Mouse (Mus musculus): Measurements from ENCODE around the gene Serpina12. TPM values are rescaled to one million over a fixed set of nuclear protein-coding genes. Genes with fewer than 3 reads are reported as not detected.

Serpina12 gene
- total RNA-seq, 2 experiments from 2014 or later: not detected

DNA sequence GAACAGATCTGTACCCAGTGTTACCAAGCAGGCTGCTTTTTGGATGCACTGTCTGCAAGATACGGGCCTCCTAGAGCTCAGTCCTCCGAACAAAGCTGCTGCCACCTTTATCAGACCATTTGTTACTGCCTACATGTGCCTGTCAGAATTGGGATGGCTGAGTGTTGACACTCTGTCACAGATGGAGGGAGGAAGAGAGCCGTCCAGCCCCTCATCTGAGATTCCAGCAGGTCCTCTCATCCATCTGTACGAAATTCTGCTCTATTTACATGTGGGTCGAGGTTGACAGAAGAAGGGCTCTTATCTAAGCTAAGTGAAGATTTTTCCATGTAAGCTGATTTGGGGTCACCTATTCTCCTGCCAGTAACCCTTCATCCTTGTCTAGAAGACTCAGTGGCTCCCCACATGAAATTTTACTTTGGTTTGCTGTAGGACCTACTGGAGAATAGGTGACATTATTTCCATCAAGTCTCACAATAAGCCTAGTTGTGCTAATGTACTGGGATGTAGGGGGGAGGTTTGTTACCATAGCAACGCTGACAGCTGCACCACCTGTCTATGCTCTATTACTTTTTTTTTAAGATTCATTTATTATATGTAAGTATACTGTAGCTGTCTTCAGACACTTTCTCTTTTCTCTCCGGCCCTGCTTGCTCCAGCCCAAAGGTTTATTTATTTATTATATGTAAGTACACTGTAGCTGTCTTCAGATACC is 62.4 kb downstream of the Serpina12 start:
- no peak for DNase-seq (ENCODE audit: extremely low spot score in 1 of 2, low spot score in 2 of 2)
- Histone ChIP-seq H3K4me3 (no peak overlapping the region), H3K27ac (no peak overlapping the region)
- intact Hi-C loops (cut with DNase I): no loop called here
- TF ChIP-seq CTCF (IDR thresholded peaks at IDR 0.05): no peak

Other genes with a start within 250 kb of the Serpina12 start
- gene Serpina1b, start 214.1 kb downstream of the Serpina12 start, total RNA-seq (2021): not detected
- not detected for gene Serpina1a, start 180.9 kb downstream of the Serpina12 start, total RNA-seq (2021)
- not detected for gene Serpina1c, start 139.6 kb downstream of the Serpina12 start, total RNA-seq (2021)
- gene Serpina1e, start 85.5 kb downstream of the Serpina12 start, total RNA-seq (2021): not detected
- gene Serpina11, start 54.5 kb downstream of the Serpina12 start, total RNA-seq (2021): not detected
- 1 to 10 TPM; 1.0 to 3.7 TPM for gene Serpina9, start 30.7 kb downstream of the Serpina12 start, total RNA-seq (2021)
- not detected for gene Serpina5, start 56.7 kb upstream of the Serpina12 start, total RNA-seq (2021)
- not detected for gene Serpina3a, start 68.3 kb upstream of the Serpina12 start, total RNA-seq (2021)
- gene Serpina3b, start 83.6 kb upstream of the Serpina12 start, total RNA-seq (2021): not detected
- not detected for gene Serpina3c, start 109.4 kb upstream of the Serpina12 start, total RNA-seq (2021)
- not detected for gene Serpina3f, start 170.1 kb upstream of the Serpina12 start, total RNA-seq (2021)
- gene Serpina3g, start 191.8 kb upstream of the Serpina12 start, total RNA-seq (2021): not detected
- gene Serpina3i, start 218.7 kb upstream of the Serpina12 start, total RNA-seq (2021): under 1 TPM in 1 of 2 experiments, not detected in 1; 0.19 TPM

Data from left cerebral cortex, adult 2 months (tissue).